Mouse (Mus musculus) heart, adult 2 months (tissue): Measurements from ENCODE around the gene Pif1.

ENCODE experiments used
- CTCF ChIP-seq: fragments of 200-600 bp; IDR thresholded peaks from 2 replicates; pipeline ENCODE4 v1.8.1; 2022; ENCODE audit warnings: antibody characterized with exemption, mild to moderate bottlenecking, moderate library complexity
- EP300 ChIP-seq: fragments of 200-500 bp; IDR thresholded peaks from 2 replicates; pipeline ENCODE4 v1.6.1; 2011; ENCODE audit warnings: low read depth, low read length, control low read depth; ENCODE audit not compliant: insufficient read depth
- POLR2A ChIP-seq: fragments of 200-500 bp; IDR thresholded peaks from 2 replicates; pipeline ENCODE4 v1.6.1; 2011; ENCODE audit warnings: mild to moderate bottlenecking, low read depth, low read length, control low read depth; ENCODE audit not compliant: insufficient read depth

GRCm38 (mm10) chr9:65621196-65621595, 34.2 kb downstream of the Pif1 start:
- TF ChIP-seq POLR2A (no peak), CTCF (no peak), EP300 (no peak)
